Mouse (Mus musculus) forebrain, embryonic 16.5 days (tissue): Measurements from ENCODE around the gene Grip1. TPM values are rescaled to one million over a fixed set of nuclear protein-coding genes. Genes with fewer than 3 reads are reported as not detected.

Source experiments
- ATAC-seq: fragments of 200-750 bp; cut with Nextera tagmentation; 2 replicates; pipeline ENCODE4 v1.8.0; 2017; ENCODE audit warnings: mild to moderate bottlenecking, moderate library complexity
- H3K27ac ChIP-seq: fragments of 300-500 bp; sonication (generic); 2 replicates; pipeline ENCODE4 v1.5.1; 2014; ENCODE audit warnings: low read length, control low read depth
- H3K27me3 ChIP-seq: fragments of 300-500 bp; sonication (generic); replicated peaks from 2 replicates; pipeline ENCODE4 v1.6.1; 2014; ENCODE audit warnings: low read length; ENCODE audit not compliant: control insufficient read depth, insufficient read depth
- H3K36me3 ChIP-seq: fragments of 300-500 bp; sonication (generic); 2 replicates; pipeline ENCODE4 v1.6.1; 2014; ENCODE audit not compliant: control insufficient read depth, insufficient read depth
- H3K4me1 ChIP-seq: fragments of 300-500 bp; sonication (generic); replicated peaks from 2 replicates; pipeline ENCODE4 v1.6.1; 2014; ENCODE audit warnings: low read length; ENCODE audit not compliant: control insufficient read depth, insufficient read depth
- H3K4me2 ChIP-seq: fragments of 300-500 bp; sonication (generic); 2 replicates; pipeline ENCODE4 v1.6.1; 2014; ENCODE audit warnings: mild to moderate bottlenecking, low read length, control low read depth
- H3K4me3 ChIP-seq: fragments of 300-500 bp; sonication (generic); replicated peaks from 2 replicates; pipeline ENCODE4 v1.5.1; 2014; ENCODE audit warnings: mild to moderate bottlenecking, low read length, control low read depth
- H3K9ac ChIP-seq: fragments of 300-500 bp; sonication (generic); replicated peaks from 2 replicates; pipeline ENCODE4 v1.6.1; 2014; ENCODE audit warnings: low read depth, low read length, control low read depth
- H3K9me3 ChIP-seq: fragments of 300-500 bp; sonication (generic); 2 replicates; pipeline ENCODE4 v1.6.1; 2016; ENCODE audit warnings: low read length; ENCODE audit not compliant: control insufficient read depth
- WGBS: fragments of 180-500 bp; shearing (Covaris S2); extraction: QIAGEN DNeasy Blood & Tissue Kit; methylation state at CpG from one replicate; pipeline ENCODE4 v1.1.7; 2014; 5-methylcytosine and 5-hydroxymethylcytosine counted together
- polyA plus RNA-seq: library from polyadenylated mRNA; unstranded; fragments of >200 nt; fragmentation: Nextera tagmentation; extraction: Ambion mirVana; gene quantifications from 2 replicates; pipeline ENCODE4 v1.2.1, GENCODE M21; 2015

The Grip1 gene
- polyA plus RNA-seq, 1 experiment from 2014 or later, result 20.1 TPM

DNA sequence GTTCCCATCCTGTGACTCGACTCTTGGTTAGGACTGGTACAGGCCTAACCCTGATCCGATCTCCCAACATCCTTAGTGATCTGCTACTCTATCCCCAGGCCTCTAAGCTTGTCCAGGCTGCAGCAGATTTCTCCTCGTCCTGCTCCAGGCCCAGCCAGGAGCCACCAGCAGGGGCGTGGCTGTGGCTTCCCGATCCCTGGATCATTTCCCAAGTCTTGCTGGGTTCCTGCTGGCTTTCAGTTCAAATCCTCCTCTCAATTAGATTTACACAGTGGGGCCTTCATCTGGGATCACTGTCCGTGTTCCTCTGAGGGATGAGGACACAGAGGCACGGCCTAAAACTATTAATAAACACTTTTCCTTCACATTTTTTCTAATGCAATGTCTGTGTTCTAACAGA lies 25.5 kb upstream of the Grip1 start:
- H3K4me1 ChIP-seq, result no peaks in the 10 kb centered on the region
- H3K4me3 ChIP-seq, result no peak overlapping the region
- no peaks in the 10 kb centered on the region for H3K9me3 ChIP-seq
- no peak overlapping the region for H3K27ac ChIP-seq
- WGBS, result 65% methylated on average over 7 of the region's 7 CpGs
- no peak overlapping the region for H3K4me2 ChIP-seq
- no peak for ATAC-seq
- no peaks in the 10 kb centered on the region for H3K36me3 ChIP-seq
- no peaks in the 10 kb centered on the region for H3K27me3 ChIP-seq
- H3K9ac ChIP-seq, result no peak overlapping the region

DNA sequence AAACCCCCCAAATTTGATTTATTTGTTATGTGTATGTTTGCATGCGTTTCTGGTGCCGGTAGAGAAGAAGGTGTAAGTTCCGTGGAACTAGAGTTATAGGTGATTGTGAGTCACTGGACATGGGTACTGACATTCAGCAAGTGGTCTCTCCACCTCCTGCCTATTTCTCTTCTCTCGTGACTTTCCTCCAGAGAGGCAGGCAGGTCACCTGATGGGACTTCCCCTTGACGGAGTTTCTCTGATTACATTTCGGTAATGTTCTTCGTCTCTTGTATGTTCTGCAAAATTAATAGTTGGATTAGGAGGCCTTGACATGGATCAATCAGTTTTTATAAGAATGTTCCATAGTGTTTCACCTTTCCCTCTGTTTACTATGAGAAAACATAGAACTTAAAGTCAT lies 23.4 kb upstream of the Grip1 start:
- Histone ChIP-seq H3K4me2 (no peak overlapping the region), H3K4me3 (no peak overlapping the region), H3K27me3 (no peaks in the 10 kb centered on the region), H3K36me3 (no peaks in the 10 kb centered on the region), H3K27ac (no peak overlapping the region), H3K9me3 (no peaks in the 10 kb centered on the region), H3K4me1 (no peaks in the 10 kb centered on the region), H3K9ac (no peak overlapping the region)
- WGBS, result 83% methylated on average over 7 of the region's 7 CpGs
- no peak for ATAC-seq

DNA sequence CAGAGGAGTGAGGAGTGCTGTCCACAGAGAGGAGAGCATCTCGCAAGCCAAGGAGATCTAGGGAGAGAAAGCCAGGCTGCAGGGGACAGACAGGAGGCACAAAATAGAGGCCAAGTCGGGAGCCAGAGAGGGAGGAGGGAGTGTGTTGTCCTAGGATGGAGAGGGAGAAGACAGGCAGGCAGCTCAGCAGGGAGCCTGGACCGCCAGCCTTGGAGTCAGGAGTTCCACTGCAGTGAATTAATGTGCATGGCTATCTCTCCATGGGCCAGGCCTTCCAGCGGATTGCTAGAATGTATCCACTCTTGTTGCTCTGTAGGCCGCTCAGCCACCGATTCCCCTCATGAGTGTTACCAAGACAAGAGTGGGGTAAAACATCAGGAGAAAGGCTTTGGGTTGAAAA lies 21.8 kb upstream of the Grip1 start:
- Histone ChIP-seq H3K36me3 (no peaks in the 10 kb centered on the region), H3K9ac (no peak overlapping the region), H3K4me2 (no peak overlapping the region), H3K9me3 (no peaks in the 10 kb centered on the region), H3K27me3 (no peaks in the 10 kb centered on the region), H3K4me3 (no peak overlapping the region), H3K27ac (no peak overlapping the region), H3K4me1 (no peaks in the 10 kb centered on the region)
- ATAC-seq, result no peak
- WGBS, result 45% methylated on average over 6 of the region's 6 CpGs

DNA sequence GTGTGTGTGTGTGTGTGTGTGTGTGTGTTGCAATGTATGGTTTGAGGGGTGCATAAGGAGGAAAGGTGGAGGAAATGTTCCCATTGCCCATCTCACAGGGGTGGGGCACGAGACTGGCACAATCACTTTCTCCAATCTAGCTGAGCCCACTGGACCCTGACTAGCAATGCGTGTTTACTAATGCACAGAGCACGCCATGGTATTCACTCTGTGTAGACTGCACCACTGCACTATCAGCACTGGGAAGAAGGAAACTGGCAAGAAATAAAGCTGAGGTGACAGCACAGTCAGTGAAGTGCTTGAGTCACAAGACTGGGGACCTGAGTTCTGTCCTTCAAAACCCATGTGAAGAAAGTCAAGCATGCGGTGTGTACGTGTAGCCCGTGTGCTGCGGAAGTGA lies 17.8 kb upstream of the Grip1 start:
- H3K27ac ChIP-seq, result no peak overlapping the region
- no peaks in the 10 kb centered on the region for H3K27me3 ChIP-seq
- H3K9me3 ChIP-seq, result no peaks in the 10 kb centered on the region
- H3K4me3 ChIP-seq, result no peak overlapping the region
- no peaks in the 10 kb centered on the region for H3K36me3 ChIP-seq
- no peak overlapping the region for H3K9ac ChIP-seq
- WGBS, result 93% methylated on average over 7 of the region's 7 CpGs
- no peak overlapping the region for H3K4me2 ChIP-seq
- no peaks in the 10 kb centered on the region for H3K4me1 ChIP-seq
- ATAC-seq, result no peak

DNA sequence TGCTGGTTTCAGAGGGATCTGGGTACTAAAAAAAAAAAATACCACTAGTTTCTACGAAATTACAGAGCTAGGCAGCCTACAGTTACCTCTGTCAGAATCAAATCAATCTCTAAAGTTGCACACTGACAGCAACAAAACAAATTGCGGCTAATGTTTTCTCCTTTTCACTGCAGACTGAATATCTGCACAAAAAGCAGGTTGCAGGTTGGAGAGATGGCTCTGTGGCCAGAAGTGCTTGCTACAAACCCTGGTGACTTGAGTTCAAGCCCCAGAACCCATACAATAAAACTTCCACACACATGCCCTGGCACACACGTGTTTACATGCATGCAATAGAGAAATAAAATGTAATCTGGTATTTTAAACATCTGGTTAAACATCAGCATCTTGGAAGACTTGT lies 16.3 kb upstream of the Grip1 start:
- no peaks in the 10 kb centered on the region for H3K27me3 ChIP-seq
- no peak overlapping the region for H3K27ac ChIP-seq
- peaks cover 4% of the 10 kb centered on the region; the same call in 1 of the 2 replicates for H3K4me1 ChIP-seq
- no peak overlapping the region for H3K4me3 ChIP-seq
- no peaks in the 10 kb centered on the region for H3K36me3 ChIP-seq
- H3K4me2 ChIP-seq, result no peak overlapping the region
- H3K9me3 ChIP-seq, result no peaks in the 10 kb centered on the region
- 85% methylated on average over 3 of the region's 3 CpGs for WGBS
- ATAC-seq, result no peak
- H3K9ac ChIP-seq, result no peak overlapping the region

DNA sequence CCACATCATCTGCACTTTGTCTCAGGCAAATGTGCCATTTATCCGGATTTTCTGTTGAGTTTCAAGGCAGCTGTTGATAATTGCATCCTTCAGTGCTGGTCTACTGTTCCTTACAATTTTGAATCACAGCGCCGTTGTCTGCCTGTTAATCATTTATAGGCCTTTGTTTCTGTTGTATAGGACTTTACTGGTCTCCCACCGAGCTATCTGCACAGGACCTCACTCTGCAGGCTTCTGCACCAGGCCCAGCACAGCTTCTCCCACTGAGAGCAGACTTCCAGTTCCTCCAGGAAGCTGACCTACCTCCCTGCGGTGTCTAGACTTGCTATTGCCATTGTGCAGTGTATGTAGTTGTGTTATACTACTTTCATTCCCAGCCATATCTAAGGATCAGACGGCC lies 11.9 kb upstream of the Grip1 start:
- no peaks in the 10 kb centered on the region for H3K36me3 ChIP-seq
- peak; percentile 49 for ATAC-seq
- peaks cover 4% of the 10 kb centered on the region; the same call in 1 of the 2 replicates for H3K4me1 ChIP-seq
- WGBS, result 15% methylated on average over 6 of the region's 6 CpGs
- no peaks in the 10 kb centered on the region for H3K27me3 ChIP-seq
- H3K9me3 ChIP-seq, result no peaks in the 10 kb centered on the region
- H3K4me3 ChIP-seq, result no peak overlapping the region
- no peak overlapping the region for H3K27ac ChIP-seq
- H3K9ac ChIP-seq, result no peak overlapping the region
- no peak overlapping the region for H3K4me2 ChIP-seq

DNA sequence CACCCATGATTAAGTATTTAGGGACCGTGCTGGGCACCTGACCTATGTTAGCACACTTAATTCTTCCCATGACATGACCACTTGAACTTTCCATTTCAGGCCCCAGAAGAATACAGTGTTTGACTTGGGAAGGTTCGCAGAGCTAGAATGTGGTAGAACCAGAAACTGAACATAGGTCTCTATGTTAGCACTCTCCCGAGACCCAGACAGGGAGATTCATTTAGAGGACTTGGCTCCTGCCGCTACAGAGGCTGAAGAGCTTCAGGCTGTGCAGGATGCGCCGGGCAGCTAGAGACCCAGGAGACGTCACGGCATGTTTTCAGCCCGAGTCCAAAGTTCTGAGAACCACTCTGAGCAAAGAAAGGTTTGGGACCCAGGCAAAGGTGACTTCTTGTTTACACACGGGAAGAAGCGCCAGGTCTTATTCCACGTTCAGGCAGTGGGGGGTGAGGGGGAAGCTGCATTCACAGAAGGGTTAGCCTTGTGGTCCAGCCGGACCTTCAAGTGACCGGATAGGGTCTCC lies 6.2 kb upstream of the Grip1 start:
- H3K4me3 ChIP-seq, result no peak overlapping the region
- no peaks in the 10 kb centered on the region for H3K36me3 ChIP-seq
- no peak overlapping the region for H3K27ac ChIP-seq
- H3K9ac ChIP-seq, result no peak overlapping the region
- H3K27me3 ChIP-seq, result no peaks in the 10 kb centered on the region; the same call in 1 of the 2 replicates
- 83% methylated on average over 14 of the region's 14 CpGs for WGBS
- H3K4me2 ChIP-seq, result no peak overlapping the region
- no peak for ATAC-seq
- H3K4me1 ChIP-seq, result no peaks in the 10 kb centered on the region
- H3K9me3 ChIP-seq, result no peaks in the 10 kb centered on the region

DNA sequence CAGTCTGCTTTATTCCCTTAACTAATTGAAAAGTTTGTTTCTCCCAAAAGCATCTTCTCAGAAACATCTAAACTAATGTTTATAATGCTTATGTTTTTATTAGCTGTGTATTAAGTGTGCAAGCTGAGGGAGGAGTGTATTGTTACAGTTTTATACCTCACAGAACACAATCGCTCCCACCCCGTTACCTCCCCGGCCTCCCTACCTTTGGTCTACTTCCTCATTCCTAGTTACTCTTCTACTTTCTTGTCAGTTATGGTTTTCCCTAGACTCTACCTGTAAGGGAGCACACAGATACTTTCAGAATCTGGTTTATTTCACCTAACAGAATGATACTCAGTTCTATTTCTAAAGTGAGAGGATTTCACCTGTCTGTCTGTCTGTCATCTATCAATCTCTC lies 5.7 kb upstream of the Grip1 start:
- Histone ChIP-seq H3K9me3 (no peaks in the 10 kb centered on the region), H3K4me2 (no peak overlapping the region), H3K36me3 (no peaks in the 10 kb centered on the region), H3K9ac (no peak overlapping the region), H3K4me1 (peaks cover 4% of the 10 kb centered on the region; the same call in 1 of the 2 replicates), H3K27ac (no peak overlapping the region), H3K27me3 (no peaks in the 10 kb centered on the region; the same call in 1 of the 2 replicates), H3K4me3 (no peak overlapping the region)
- no peak for ATAC-seq
- 97% methylated on average over 3 of the region's 3 CpGs for WGBS

DNA sequence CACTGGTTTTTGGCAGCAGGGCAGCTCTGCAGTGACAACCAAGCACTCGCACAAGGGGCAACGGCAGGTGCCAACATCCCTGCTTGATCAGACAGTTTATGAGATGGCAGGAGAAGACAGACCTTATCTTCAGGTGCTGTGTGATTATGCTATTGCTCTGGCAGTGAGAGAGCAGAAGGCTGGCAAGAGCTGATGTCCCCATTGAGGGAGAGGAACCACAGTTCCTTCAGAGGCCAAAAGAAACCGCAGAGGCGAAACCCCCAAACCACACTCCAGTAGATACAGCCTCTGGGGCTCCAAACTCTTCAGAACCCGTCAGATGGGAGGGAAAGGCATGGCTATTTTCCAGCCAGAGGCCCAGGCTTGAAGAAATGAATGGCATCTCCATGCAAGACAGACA lies 932 bp upstream of the Grip1 start:
- no peaks in the 10 kb centered on the region; the same call in 1 of the 2 replicates for H3K27me3 ChIP-seq
- H3K9ac ChIP-seq, result peak overlapping the region; percentile 79
- ATAC-seq, result no peak
- H3K27ac ChIP-seq, result no peak overlapping the region
- no peaks in the 10 kb centered on the region for H3K9me3 ChIP-seq
- peak overlapping the region; percentile 84 for H3K4me3 ChIP-seq
- WGBS, result 37% methylated on average over 5 of the region's 5 CpGs
- peaks cover 20% of the 10 kb centered on the region for H3K4me1 ChIP-seq
- H3K4me2 ChIP-seq, result peak overlapping the region; percentile 64
- no peaks in the 10 kb centered on the region for H3K36me3 ChIP-seq

DNA sequence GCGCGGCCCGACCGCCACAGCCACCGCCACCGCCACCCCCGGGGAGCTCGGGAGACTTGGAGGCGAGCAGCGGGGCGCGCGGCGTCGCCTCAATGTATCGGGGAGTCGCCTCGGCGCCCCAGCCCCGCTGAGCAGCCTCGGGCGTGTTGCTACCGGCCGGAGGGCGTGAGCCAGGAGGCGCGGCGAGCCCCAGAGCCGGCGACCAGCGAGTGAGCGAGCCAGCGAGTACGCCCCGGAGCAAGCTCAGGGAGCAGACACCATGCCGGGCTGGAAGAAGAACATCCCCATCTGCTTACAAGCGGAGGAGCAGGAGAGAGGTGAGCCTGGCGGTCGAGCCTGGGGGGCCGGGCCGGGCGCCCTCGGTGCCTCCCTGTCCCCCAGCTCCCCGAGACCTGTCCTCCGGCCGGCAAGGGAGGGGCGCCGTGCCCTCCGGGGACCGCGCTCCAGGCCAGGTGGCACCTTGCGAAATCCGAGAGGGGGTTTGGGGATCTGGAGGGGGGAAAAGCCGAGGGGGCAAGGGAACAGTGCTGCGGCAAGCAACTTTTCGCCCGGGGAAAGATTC lies 557 bp downstream of the Grip1 start:
- 0% methylated on average over 56 of the region's 57 CpGs for WGBS
- ATAC-seq, result peak; percentile 64

More for the DNA sequence above, 557 bp downstream of the Grip1 start:
- H3K9me3 ChIP-seq, result no peaks in the 10 kb centered on the region
- peak overlapping the region; percentile 79 for H3K9ac ChIP-seq
- peak overlapping the region; percentile 64 for H3K4me2 ChIP-seq
- peaks cover 20% of the 10 kb centered on the region for H3K4me1 ChIP-seq
- no peaks in the 10 kb centered on the region for H3K27me3 ChIP-seq
- H3K27ac ChIP-seq, result peak overlapping the region; percentile 86
- no peaks in the 10 kb centered on the region for H3K36me3 ChIP-seq
- peak overlapping the region; percentile 84 for H3K4me3 ChIP-seq
